Mouse (Mus musculus) liver, postnatal 0 days (tissue): ENCODE measurements at regions not wholly inside any gene's neighbourhood (a gene's known extent, or its start where the extent isn't known, plus 50 kb on each side); places are given as distances from the start of the nearest gene placed in this dataset.

Experiments
- ATAC-seq: fragments of 200-750 bp; cut with Nextera tagmentation; 2 replicates; pipeline ENCODE4 v1.8.0; 2017; ENCODE audit warnings: mild to moderate bottlenecking, moderate library complexity
- DNase-seq: peaks from one replicate; pipeline ENCODE4 v3.0.0-alpha.2; 2016
- H3K27ac ChIP-seq: fragments of 300-500 bp; sonication (generic); 2 replicates; pipeline ENCODE4 v1.5.1; 2014; ENCODE audit warnings: antibody characterized with exemption, moderate library complexity, mild to moderate bottlenecking, low read depth
- H3K27me3 ChIP-seq: fragments of 300-500 bp; sonication (generic); 2 replicates; pipeline ENCODE4 v1.6.1; 2014; ENCODE audit warnings: low read length, control low read depth, mixed read lengths; ENCODE audit not compliant: insufficient read depth
- H3K36me3 ChIP-seq: fragments of 300-500 bp; sonication (generic); replicated peaks from 2 replicates; pipeline ENCODE4 v1.6.1; 2014; ENCODE audit warnings: mild to moderate bottlenecking, control low read depth, low read length, moderate library complexity, mixed read lengths; ENCODE audit not compliant: insufficient read depth
- H3K4me1 ChIP-seq: fragments of 300-500 bp; sonication (generic); 2 replicates; pipeline ENCODE4 v1.6.1; 2014; ENCODE audit warnings: antibody characterized with exemption, mild to moderate bottlenecking, control low read depth; ENCODE audit not compliant: insufficient read depth
- H3K4me2 ChIP-seq: fragments of 300-500 bp; sonication (generic); 2 replicates; pipeline ENCODE4 v1.6.1; 2014; ENCODE audit warnings: low read depth, mild to moderate bottlenecking, low read length, moderate library complexity, mixed read lengths
- H3K4me3 ChIP-seq: fragments of 300-500 bp; sonication (generic); 2 replicates; pipeline ENCODE4 v1.5.1; 2014; ENCODE audit warnings: low read depth, low read length
- H3K9ac ChIP-seq: fragments of 300-500 bp; sonication (generic); replicated peaks from 2 replicates; pipeline ENCODE4 v1.6.1; 2014; ENCODE audit warnings: mild to moderate bottlenecking, moderate library complexity
- H3K9me3 ChIP-seq: fragments of 300-500 bp; sonication (generic); 2 replicates; pipeline ENCODE4 v1.6.1; 2016; ENCODE audit warnings: mild to moderate bottlenecking, control low read depth, low read length, mixed read lengths
- CTCF ChIP-seq: sonication (generic); IDR thresholded peaks from 2 replicates; pipeline ENCODE4 v1.5.1; 2016; ENCODE audit warnings: antibody characterized with exemption, low read depth
- EP300 ChIP-seq: IDR thresholded peaks from 2 replicates; pipeline ENCODE4 v1.6.1; 2016; ENCODE audit warnings: antibody characterized with exemption, low read depth, mild to moderate bottlenecking
- WGBS: fragments of 180-500 bp; shearing (Covaris S2); extraction: QIAGEN DNeasy Blood & Tissue Kit; methylation state at CpG from one replicate; pipeline ENCODE4 v1.1.7; 2014; ENCODE audit not compliant: insufficient replicate concordance; 5-methylcytosine and 5-hydroxymethylcytosine counted together

- H3K9me3 ChIP-seq, result no peaks in the 10 kb centered on the region
- no peak overlapping the region for H3K4me2 ChIP-seq
- ATAC-seq (no peak), DNase-seq (no peak)
- no peak overlapping the region for H3K9ac ChIP-seq
- no peak for TF ChIP-seq EP300
- no peak for TF ChIP-seq CTCF
- no peaks in the 10 kb centered on the region for H3K27me3 ChIP-seq
- H3K4me1 ChIP-seq, result no peaks in the 10 kb centered on the region
- no peaks in the 10 kb centered on the region for H3K36me3 ChIP-seq
- no peak overlapping the region for H3K4me3 ChIP-seq
- 70% methylated on average over 2 of the region's 2 CpGs for WGBS
- H3K27ac ChIP-seq, result no peak overlapping the region
Observed at GRCm38 (mm10) chr14:76935453-76935852, 101.1 kb upstream of the Ccdc122 start.

GRCm38 (mm10) chr14:76932890-76933289, 103.7 kb upstream of the Ccdc122 start:
- Histone ChIP-seq H3K4me3 (no peak overlapping the region), H3K27me3 (no peaks in the 10 kb centered on the region), H3K27ac (no peak overlapping the region), H3K9ac (no peak overlapping the region), H3K36me3 (no peaks in the 10 kb centered on the region), H3K4me2 (no peak overlapping the region), H3K4me1 (no peaks in the 10 kb centered on the region), H3K9me3 (no peaks in the 10 kb centered on the region)
- ATAC-seq, result no peak
- TF ChIP-seq EP300, result no peak
- TF ChIP-seq CTCF, result no peak
- no peak for DNase-seq
- WGBS, result 82% methylated on average over 6 of the region's 6 CpGs

GRCm38 (mm10) chr14:76931398-76931797, 105.2 kb upstream of the Ccdc122 start:
- ATAC-seq, result no peak

GRCm38 (mm10) chr14:76929562-76929961, 107.0 kb upstream of the Ccdc122 start:
- Histone ChIP-seq H3K4me2 (no peak overlapping the region), H3K27ac (no peak overlapping the region), H3K9ac (no peak overlapping the region), H3K36me3 (no peaks in the 10 kb centered on the region), H3K4me3 (no peak overlapping the region), H3K27me3 (no peaks in the 10 kb centered on the region), H3K4me1 (no peaks in the 10 kb centered on the region), H3K9me3 (no peaks in the 10 kb centered on the region)
- WGBS, result 57% methylated on average over 3 of the region's 3 CpGs
- ATAC-seq (no peak), DNase-seq (no peak)
- TF ChIP-seq CTCF, result no peak
- no peak for TF ChIP-seq EP300

More at GRCm38 (mm10) chr14:76931398-76931797, 105.2 kb upstream of the Ccdc122 start:
- Histone ChIP-seq H3K4me3 (no peak overlapping the region), H3K4me1 (no peaks in the 10 kb centered on the region), H3K9ac (no peak overlapping the region), H3K27ac (no peak overlapping the region), H3K4me2 (no peak overlapping the region), H3K9me3 (no peaks in the 10 kb centered on the region), H3K36me3 (no peaks in the 10 kb centered on the region), H3K27me3 (no peaks in the 10 kb centered on the region)
- TF ChIP-seq CTCF (no peak), EP300 (no peak)
- WGBS, result 64% methylated on average over 1 of the region's 1 CpGs
- DNase-seq, result no peak

DNA sequence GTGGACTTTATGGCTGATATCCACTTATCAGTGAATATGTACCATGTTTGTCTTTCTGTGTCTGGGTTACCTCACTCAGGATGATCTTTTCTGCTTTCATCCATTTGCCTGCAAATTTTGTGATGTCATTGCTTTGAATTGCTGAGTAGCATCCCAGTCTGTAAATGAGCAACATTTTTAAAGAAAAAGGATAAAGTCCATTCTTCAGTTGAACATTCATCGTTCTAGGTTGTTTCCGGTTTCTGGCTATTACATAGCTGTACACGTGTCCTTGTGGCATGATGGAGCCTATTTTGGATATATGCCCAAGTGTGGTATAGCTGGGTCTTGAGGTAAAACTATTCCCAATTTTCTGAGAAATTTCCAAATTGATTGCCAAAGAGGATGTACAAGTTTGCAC, 107.9 kb upstream of the Ccdc122 start:
- 88% methylated on average over 3 of the region's 3 CpGs for WGBS
- ATAC-seq, result no peak

GRCm38 (mm10) chr14:76927245-76927806, 109.2 kb upstream of the Ccdc122 start:
- no peak for TF ChIP-seq CTCF
- no peak for TF ChIP-seq EP300
- H3K4me2 ChIP-seq, result no peak overlapping the region
- H3K27me3 ChIP-seq, result no peaks in the 10 kb centered on the region
- no peak overlapping the region for H3K27ac ChIP-seq
- no peak overlapping the region for H3K4me3 ChIP-seq
- H3K4me1 ChIP-seq, result no peaks in the 10 kb centered on the region
- no peaks in the 10 kb centered on the region for H3K36me3 ChIP-seq
- no peaks in the 10 kb centered on the region for H3K9me3 ChIP-seq
- no peak overlapping the region for H3K9ac ChIP-seq
- 49% methylated on average over 5 of the region's 5 CpGs for WGBS
- DNase-seq (no peak), ATAC-seq (no peak)

More for the DNA sequence above, 107.9 kb upstream of the Ccdc122 start:
- Histone ChIP-seq H3K9ac (no peak overlapping the region), H3K4me2 (no peak overlapping the region), H3K4me1 (no peaks in the 10 kb centered on the region), H3K9me3 (no peaks in the 10 kb centered on the region), H3K27me3 (no peaks in the 10 kb centered on the region), H3K27ac (no peak overlapping the region), H3K4me3 (no peak overlapping the region), H3K36me3 (no peaks in the 10 kb centered on the region)
- TF ChIP-seq CTCF (no peak), EP300 (no peak)
- DNase-seq, result no peak

- Histone ChIP-seq H3K9ac (no peak overlapping the region), H3K9me3 (no peaks in the 10 kb centered on the region), H3K27ac (no peak overlapping the region), H3K36me3 (no peaks in the 10 kb centered on the region), H3K4me2 (no peak overlapping the region), H3K4me3 (no peak overlapping the region), H3K4me1 (no peaks in the 10 kb centered on the region), H3K27me3 (no peaks in the 10 kb centered on the region)
- no peak for ATAC-seq
- no peak for DNase-seq
- WGBS, result 79% methylated on average over 7 of the region's 7 CpGs
- TF ChIP-seq EP300 (no peak), CTCF (no peak)
Observed at GRCm38 (mm10) chr14:76926416-76926815, 110.2 kb upstream of the Ccdc122 start.
